Mouse (Mus musculus) heart, embryonic 16.5 days (tissue): ENCODE data around the gene Mier1. TPM values are rescaled to one million over a fixed set of nuclear protein-coding genes. Genes with fewer than 3 reads are reported as not detected.

Experiments used
- ATAC-seq: fragments of 200-750 bp; cut with Nextera tagmentation; replicated peaks from 2 replicates; pipeline ENCODE4 v1.8.0; 2017; ENCODE audit warnings: moderate number of reproducible peaks; ENCODE audit not compliant: insufficient read depth, low FRiP score; ENCODE audit errors: extremely low read depth
- H3K27ac ChIP-seq: fragments of 300-500 bp; sonication (generic); 2 replicates; pipeline ENCODE4 v1.5.1; 2014; ENCODE audit warnings: mild to moderate bottlenecking, low read length, control low read depth, moderate library complexity
- H3K27me3 ChIP-seq: fragments of 300-500 bp; sonication (generic); 2 replicates; pipeline ENCODE4 v1.6.1; 2014; ENCODE audit warnings: low read length, mixed read lengths; ENCODE audit not compliant: control insufficient read depth, insufficient read depth
- H3K36me3 ChIP-seq: fragments of 300-500 bp; sonication (generic); 2 replicates; pipeline ENCODE4 v1.6.1; 2014; ENCODE audit not compliant: control insufficient read depth, insufficient read depth
- H3K4me1 ChIP-seq: fragments of 300-500 bp; sonication (generic); 2 replicates; pipeline ENCODE4 v1.6.1; 2014; ENCODE audit warnings: low read length, mixed read lengths; ENCODE audit not compliant: control insufficient read depth, insufficient read depth
- H3K4me2 ChIP-seq: fragments of 300-500 bp; sonication (generic); 2 replicates; pipeline ENCODE4 v1.6.1; 2014; ENCODE audit warnings: low read depth, mild to moderate bottlenecking, control low read depth, low read length
- H3K4me3 ChIP-seq: fragments of 300-500 bp; sonication (generic); 2 replicates; pipeline ENCODE4 v1.5.1; 2014; ENCODE audit warnings: mild to moderate bottlenecking, control low read depth, low read length
- H3K9ac ChIP-seq: fragments of 300-500 bp; sonication (generic); 2 replicates; pipeline ENCODE4 v1.6.1; 2014; ENCODE audit warnings: low read length, control low read depth
- H3K9me3 ChIP-seq: fragments of 300-500 bp; sonication (generic); replicated peaks from 2 replicates; pipeline ENCODE4 v1.6.1; 2016; ENCODE audit warnings: low read length; ENCODE audit not compliant: control insufficient read depth
- WGBS: fragments of 180-500 bp; shearing (Covaris S2); extraction: QIAGEN DNeasy Blood & Tissue Kit; methylation state at CpG from one replicate; pipeline ENCODE4 v1.1.7; 2014; 5-methylcytosine and 5-hydroxymethylcytosine counted together
- polyA plus RNA-seq: library from polyadenylated mRNA; unstranded; fragments of >200 nt; fragmentation: Nextera tagmentation; extraction: Ambion mirVana; gene quantifications from 2 replicates; pipeline ENCODE4 v1.2.1, GENCODE M21; 2015

The Mier1 gene
- polyA plus RNA-seq, 1 experiment from 2014 or later: 27.6 TPM

- Histone ChIP-seq H3K4me2 (peak overlapping the region; percentile 82), H3K9me3 (no peaks in the 10 kb centered on the region), H3K4me1 (peaks cover 18% of the 10 kb centered on the region), H3K27ac (peak overlapping the region; percentile 99), H3K27me3 (no peaks in the 10 kb centered on the region), H3K4me3 (peak overlapping the region; percentile 73), H3K36me3 (0 out of 2 replicates have a peak, but pooled peaks cover 3% of the 10 kb centered on the region), H3K9ac (peak overlapping the region; percentile 93)
- ATAC-seq: no peak
- WGBS: 8% methylated on average over 11 of the region's 11 CpGs
Observed at GRCm38 (mm10) chr4:103113402-103113801, 788 bp upstream of the Mier1 start.

- under 1% methylated on average over 15 of the region's 15 CpGs for WGBS
- H3K9ac ChIP-seq: peak overlapping the region; percentile 91
- H3K4me3 ChIP-seq: peak overlapping the region; percentile 97
- H3K36me3 ChIP-seq: 0 out of 2 replicates have a peak, but pooled peaks cover 3% of the 10 kb centered on the region
- H3K9me3 ChIP-seq: no peaks in the 10 kb centered on the region
- peak overlapping the region; percentile 65 for H3K4me2 ChIP-seq
- H3K27me3 ChIP-seq: no peaks in the 10 kb centered on the region
- H3K27ac ChIP-seq: peak overlapping the region; percentile 89
- peaks cover 28% of the 10 kb centered on the region for H3K4me1 ChIP-seq
- ATAC-seq: no peak
Observed at GRCm38 (mm10) chr4:103118888-103119228, 4.7 kb downstream of the Mier1 start.

GRCm38 (mm10) chr4:103119229-103120027 lies 5.2 kb downstream of the Mier1 start:
- H3K4me1 ChIP-seq: peaks cover 28% of the 10 kb centered on the region
- peak overlapping the region; percentile 73 for H3K4me2 ChIP-seq
- peak overlapping the region; percentile 91 for H3K9ac ChIP-seq
- peak overlapping the region; percentile 89 for H3K27ac ChIP-seq
- peak; percentile 71 for ATAC-seq
- under 1% methylated on average over 96 of the region's 111 CpGs for WGBS
- H3K27me3 ChIP-seq: no peaks in the 10 kb centered on the region
- H3K4me3 ChIP-seq: peak overlapping the region; percentile 97
- no peaks in the 10 kb centered on the region for H3K9me3 ChIP-seq
- H3K36me3 ChIP-seq: 0 out of 2 replicates have a peak, but pooled peaks cover 3% of the 10 kb centered on the region

GRCm38 (mm10) chr4:103120028-103120384 lies 5.8 kb downstream of the Mier1 start:
- Histone ChIP-seq H3K9me3 (no peaks in the 10 kb centered on the region), H3K4me1 (peaks cover 27% of the 10 kb centered on the region), H3K4me3 (peak overlapping the region; percentile 97), H3K36me3 (0 out of 2 replicates have a peak, but pooled peaks cover 3% of the 10 kb centered on the region), H3K27me3 (no peaks in the 10 kb centered on the region), H3K27ac (peak overlapping the region; percentile 89), H3K9ac (peak overlapping the region; percentile 91), H3K4me2 (peak overlapping the region; percentile 73)
- 12% methylated on average over 4 of the region's 4 CpGs for WGBS
- ATAC-seq: no peak

- Histone ChIP-seq H3K9me3 (no peaks in the 10 kb centered on the region), H3K4me3 (peak overlapping the region; percentile 97), H3K9ac (peak overlapping the region; percentile 91), H3K36me3 (0 out of 2 replicates have a peak, but pooled peaks cover 3% of the 10 kb centered on the region), H3K27me3 (no peaks in the 10 kb centered on the region), H3K4me2 (peak overlapping the region; percentile 73), H3K27ac (no peak overlapping the region; the same call in 1 of the 2 replicates), H3K4me1 (peaks cover 23% of the 10 kb centered on the region)
- ATAC-seq: no peak
- 30% methylated on average over 3 of the region's 3 CpGs for WGBS
Observed at GRCm38 (mm10) chr4:103120395-103120794, 6.2 kb downstream of the Mier1 start.

- H3K9me3 ChIP-seq: no peaks in the 10 kb centered on the region
- 71% methylated on average over 9 of the region's 9 CpGs for WGBS
- H3K4me3 ChIP-seq: peak overlapping the region; percentile 97
- H3K9ac ChIP-seq: peak overlapping the region; percentile 91; the same call in 1 of the 2 replicates
- H3K4me1 ChIP-seq: peaks cover 21% of the 10 kb centered on the region
- no peak for ATAC-seq
- H3K36me3 ChIP-seq: 0 out of 2 replicates have a peak, but pooled peaks cover 3% of the 10 kb centered on the region
- no peak overlapping the region for H3K27ac ChIP-seq
- peak overlapping the region; percentile 73 for H3K4me2 ChIP-seq
- no peaks in the 10 kb centered on the region for H3K27me3 ChIP-seq
Observed at GRCm38 (mm10) chr4:103120874-103121389, 6.7 kb downstream of the Mier1 start.

GRCm38 (mm10) chr4:103123086-103123485 lies 8.9 kb downstream of the Mier1 start:
- Histone ChIP-seq H3K9ac (peak overlapping the region; percentile 29; the same call in 1 of the 2 replicates), H3K27me3 (no peaks in the 10 kb centered on the region), H3K4me2 (peak overlapping the region; percentile 43), H3K27ac (peak overlapping the region; percentile 56), H3K4me1 (peaks cover 27% of the 10 kb centered on the region), H3K36me3 (no peaks in the 10 kb centered on the region), H3K4me3 (0 out of 2 replicates have a peak overlapping the region, but pooled peaks have one; percentile 5), H3K9me3 (no peaks in the 10 kb centered on the region)
- WGBS: 19% methylated on average over 2 of the region's 2 CpGs
- ATAC-seq: no peak

GRCm38 (mm10) chr4:103123606-103124005 lies 9.4 kb downstream of the Mier1 start:
- Histone ChIP-seq H3K4me1 (peaks cover 25% of the 10 kb centered on the region), H3K4me2 (no peak overlapping the region), H3K27ac (no peak overlapping the region), H3K4me3 (no peak overlapping the region), H3K9me3 (no peaks in the 10 kb centered on the region), H3K36me3 (no peaks in the 10 kb centered on the region), H3K27me3 (no peaks in the 10 kb centered on the region), H3K9ac (no peak overlapping the region)
- no peak for ATAC-seq

GRCm38 (mm10) chr4:103126533-103126932 lies 12.3 kb downstream of the Mier1 start:
- no peak overlapping the region for H3K4me3 ChIP-seq
- peaks cover 15% of the 10 kb centered on the region for H3K4me1 ChIP-seq
- ATAC-seq: no peak
- H3K27me3 ChIP-seq: no peaks in the 10 kb centered on the region
- H3K9me3 ChIP-seq: no peaks in the 10 kb centered on the region
- no peak overlapping the region for H3K9ac ChIP-seq
- H3K36me3 ChIP-seq: peaks cover 3% of the 10 kb centered on the region; the same call in 1 of the 2 replicates
- no peak overlapping the region for H3K4me2 ChIP-seq
- 72% methylated on average over 4 of the region's 4 CpGs for WGBS
- no peak overlapping the region for H3K27ac ChIP-seq
